Mouse (Mus musculus) hematopoietic stem cell, adult 5-6 weeks (primary cell): ENCODE results near the gene Cdk5r2. TPM values are rescaled to one million over a fixed set of nuclear protein-coding genes. Genes with fewer than 3 reads are reported as not detected.
"Not testable (repeated sequence)": the region's sequence is repeated elsewhere in the genome, so short reads cannot be mapped to it uniquely, and the experiment has no call there.

Experiments used
- ATAC-seq, 2 experiments: fragments of 125-278 bp in 1 of 2; replicated peaks in 1 of 2; 2 replicates each; pipeline ENCODE4 v1.8.0; 2016 to 2017; ENCODE audit warnings: inconsistent platforms in 2 of 2, mild to moderate bottlenecking in 2 of 2, moderate number of reproducible peaks in 2 of 2, low read depth in 1 of 2, moderate TSS enrichment in 1 of 2; ENCODE audit not compliant: low FRiP score in 2 of 2, poor library complexity in 2 of 2, severe bottlenecking in 2 of 2, insufficient read depth in 1 of 2, low TSS enrichment in 1 of 2
- total RNA-seq: library from RNA; stranded (forward); fragments of 172-1452, 232-1000 nt; gene quantifications from 2 replicates; pipeline ENCODE4 v1.2.3, GENCODE M21; 2017

Cdk5r2 gene
- not detected in 2 replicates for total RNA-seq

- peak; percentile 85 to 92 for ATAC-seq
These were observed at the start of gene Cdk5r2 for GRCm38 (mm10) chr1:74854306-74855056. Gene Cdk5r2 (plus strand): TSS chr1:74854934.

DNA sequence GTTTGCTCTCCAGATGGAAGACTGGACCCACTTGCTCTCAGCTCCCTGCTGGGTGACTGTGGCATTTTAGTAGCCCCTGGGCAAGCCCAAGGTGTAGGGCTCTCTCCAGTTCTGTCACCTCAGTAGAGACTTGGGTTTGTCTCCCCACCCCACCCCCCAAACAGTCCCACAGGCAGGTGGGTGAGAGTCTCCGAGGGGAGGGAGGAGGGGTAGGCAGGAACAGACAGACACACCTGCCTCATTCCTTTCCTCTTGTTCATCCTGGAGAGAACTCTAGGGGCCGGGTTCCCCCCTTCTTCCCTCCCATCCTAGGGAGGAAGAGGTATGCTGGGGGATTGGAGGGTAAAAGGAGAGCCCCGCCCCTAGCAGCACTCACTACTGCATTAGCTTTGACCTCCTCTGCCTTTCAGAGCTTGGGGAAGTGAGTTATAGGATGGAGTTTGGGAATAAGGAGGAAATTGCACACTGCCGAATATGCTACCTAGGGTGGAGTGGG is 49.3 kb upstream of the Cdk5r2 start:
- ATAC-seq = no peak

- ATAC-seq = no peak
These were observed 48.9 kb upstream of the Cdk5r2 start for GRCm38 (mm10) chr1:74805843-74806242.

DNA sequence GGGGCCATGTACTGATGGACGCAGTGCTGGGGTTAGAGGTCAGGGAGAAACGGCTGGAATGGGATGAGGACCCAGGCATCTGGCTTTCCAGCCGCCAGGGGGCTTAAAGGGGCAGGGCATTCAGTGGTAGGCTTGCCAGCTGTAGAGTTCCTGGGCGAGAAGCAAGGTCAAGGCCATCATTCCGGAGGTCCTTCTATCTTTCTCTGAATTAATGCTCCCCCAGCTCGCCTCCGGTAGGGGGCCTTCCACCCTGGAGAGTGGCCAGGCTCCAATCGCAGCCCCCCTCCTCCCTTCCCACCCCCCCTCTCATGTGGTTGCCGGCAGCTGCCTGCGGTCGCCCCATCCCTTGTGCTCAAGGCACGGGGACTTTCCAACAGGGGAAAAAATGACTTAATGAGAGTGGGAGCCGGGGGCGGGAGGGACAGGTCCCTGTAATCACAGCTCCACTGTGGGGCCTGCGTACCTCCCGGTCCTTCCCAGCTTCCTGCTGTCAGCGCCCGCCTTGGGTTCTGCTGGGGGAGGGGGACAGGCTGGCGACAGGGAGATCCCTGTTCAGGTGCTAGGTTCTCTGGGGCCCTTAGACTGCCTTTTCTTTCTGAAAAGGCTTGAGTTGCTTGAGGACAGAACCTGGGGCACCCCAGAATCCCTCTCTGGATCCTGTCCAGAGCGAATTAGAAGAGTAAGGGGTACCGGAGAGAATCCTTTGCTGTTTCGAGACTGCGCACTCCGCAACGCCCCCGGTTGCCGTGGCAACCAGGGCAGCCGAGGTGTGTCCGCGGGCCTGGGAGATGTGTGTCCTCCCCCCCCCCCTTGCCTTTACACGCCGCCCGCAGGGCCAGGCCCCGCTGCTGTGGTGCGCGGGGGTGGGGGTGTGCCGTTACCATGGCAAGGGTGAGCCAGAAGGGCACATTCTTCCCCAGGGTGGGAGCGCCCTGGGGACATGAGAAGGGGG is 48.1 kb upstream of the Cdk5r2 start:
- peak in 1 of 2 experiments; percentile 45; a peak in 2 of 4 replicates for ATAC-seq

DNA sequence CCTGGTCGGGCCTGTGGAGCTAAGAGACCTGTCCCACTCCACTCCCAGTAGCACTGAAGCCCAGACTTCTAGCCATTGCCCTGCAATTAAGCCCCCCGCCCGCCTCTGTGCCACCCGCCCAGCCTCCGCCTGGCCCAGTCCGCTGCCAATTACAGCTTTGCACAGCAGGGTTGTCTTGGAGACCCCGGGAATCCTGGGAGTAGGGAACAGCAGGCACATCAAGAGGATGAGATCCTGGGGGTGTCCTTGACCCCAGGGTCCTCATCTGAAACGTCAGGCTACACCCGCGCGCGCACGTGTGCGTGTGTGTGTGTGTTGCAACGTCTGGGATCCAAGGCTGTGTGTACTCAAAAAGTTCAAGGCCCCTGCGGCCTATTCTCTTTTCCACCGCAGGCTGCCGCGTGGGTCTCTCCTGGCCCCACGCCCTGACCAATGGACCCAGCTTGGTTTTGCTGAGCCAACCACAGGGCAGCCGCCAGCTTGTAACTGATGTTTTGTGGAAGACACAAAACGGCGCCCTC is 47.1 kb upstream of the Cdk5r2 start:
- ATAC-seq = no peak

- peak; percentile 70 to 72 for ATAC-seq
These were observed 46.7 kb upstream of the Cdk5r2 start for GRCm38 (mm10) chr1:74808078-74808477.

DNA sequence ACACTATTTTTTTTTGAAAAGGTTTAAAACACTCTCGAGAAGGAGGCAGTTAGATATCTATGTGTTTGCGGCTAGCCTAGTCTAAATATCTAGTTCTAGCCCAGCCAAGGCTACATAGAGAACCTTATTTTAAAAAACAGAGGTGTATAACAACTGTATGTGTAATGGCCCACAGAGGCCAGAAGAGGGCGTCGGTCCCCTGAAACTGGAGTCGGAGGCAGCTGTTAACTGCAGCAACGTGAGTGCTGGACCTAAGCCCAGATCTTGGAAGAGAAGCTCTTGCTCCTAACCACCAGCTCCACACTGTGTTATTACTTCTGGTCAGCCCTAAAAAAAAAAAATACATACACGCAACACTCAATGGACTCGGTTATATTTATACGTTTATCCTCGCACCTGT is 45.7 kb upstream of the Cdk5r2 start:
- ATAC-seq = no peak

- no peak for ATAC-seq
These were observed 39.6 kb upstream of the Cdk5r2 start for GRCm38 (mm10) chr1:74814931-74815647.

GRCm38 (mm10) chr1:74815965-74816364 is 38.8 kb upstream of the Cdk5r2 start:
- ATAC-seq = not testable (repeated sequence)

DNA sequence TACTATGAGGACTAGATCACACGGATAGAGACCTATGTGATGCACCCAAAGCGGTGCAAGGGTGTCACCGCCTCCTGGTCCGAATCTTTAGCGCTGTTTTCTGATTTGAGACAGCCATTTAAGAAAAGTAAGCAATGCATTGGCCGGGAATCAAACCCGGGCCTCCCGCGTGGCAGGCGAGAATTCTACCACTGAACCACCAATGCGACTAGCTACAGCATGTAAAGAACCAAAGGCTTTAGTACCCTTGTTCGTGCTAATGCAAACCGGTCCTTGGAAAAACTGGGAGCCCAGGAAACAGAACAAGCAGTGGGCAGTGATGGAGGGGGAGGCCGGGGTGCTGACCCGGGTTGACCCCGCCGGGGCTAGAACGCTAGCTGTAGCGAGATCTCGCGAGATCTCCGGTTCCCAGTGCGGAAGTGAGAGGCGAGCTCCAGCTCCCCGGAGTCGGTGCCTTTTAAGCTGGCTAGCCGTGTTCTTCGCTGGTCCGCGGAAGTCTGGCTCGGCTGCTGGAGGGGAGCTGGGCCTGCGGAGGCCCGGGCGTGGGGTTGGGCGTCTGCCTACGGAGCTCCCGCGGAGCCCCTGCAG is 38.0 kb upstream of the Cdk5r2 start:
- ATAC-seq = peak; percentile 97

DNA sequence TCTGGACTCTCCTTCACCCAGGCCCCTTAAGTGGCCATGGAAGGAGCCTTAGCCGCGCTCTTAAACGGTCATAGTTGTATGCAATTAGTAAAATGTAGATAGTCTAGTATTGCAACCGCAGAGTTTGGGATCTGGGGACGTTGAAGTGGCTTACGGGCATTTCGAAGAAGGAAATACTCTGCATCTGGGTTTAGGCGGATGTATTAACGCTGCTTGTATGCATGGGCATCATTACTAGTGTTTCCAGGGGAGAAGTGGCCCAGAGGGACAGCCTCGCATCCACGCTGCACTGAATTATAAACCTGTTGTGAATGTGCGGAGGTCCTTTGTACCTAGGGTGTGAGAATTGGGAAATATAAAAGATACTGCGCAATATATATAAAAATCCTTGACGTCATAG is 37.5 kb upstream of the Cdk5r2 start:
- peak; percentile 33 to 54; a peak in 2 of 4 replicates for ATAC-seq

- ATAC-seq = no peak
These were observed 36.2 kb upstream of the Cdk5r2 start for GRCm38 (mm10) chr1:74818509-74818908.

DNA sequence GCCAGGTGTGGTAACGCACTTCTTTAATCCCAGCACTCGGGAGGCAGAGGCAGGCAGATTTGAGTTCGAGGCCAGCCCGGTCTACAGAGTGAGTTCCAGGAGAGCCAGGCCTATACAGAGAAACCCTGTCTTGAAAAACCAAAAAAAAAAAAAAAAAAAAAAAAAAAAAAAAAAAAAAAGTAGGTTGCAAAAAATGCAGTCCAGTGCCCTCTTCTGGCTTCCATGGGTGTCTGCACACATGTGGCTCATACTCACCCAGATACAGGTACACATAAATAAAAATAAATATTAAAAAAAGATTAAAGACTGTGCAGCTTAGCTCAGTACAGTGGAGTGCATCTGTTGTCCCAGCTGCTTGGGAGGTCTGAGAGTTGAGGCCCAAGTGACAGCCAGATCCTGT is 31.1 kb upstream of the Cdk5r2 start:
- ATAC-seq = not testable (repeated sequence)

GRCm38 (mm10) chr1:74824518-74825302 is 30.0 kb upstream of the Cdk5r2 start:
- ATAC-seq = no peak

DNA sequence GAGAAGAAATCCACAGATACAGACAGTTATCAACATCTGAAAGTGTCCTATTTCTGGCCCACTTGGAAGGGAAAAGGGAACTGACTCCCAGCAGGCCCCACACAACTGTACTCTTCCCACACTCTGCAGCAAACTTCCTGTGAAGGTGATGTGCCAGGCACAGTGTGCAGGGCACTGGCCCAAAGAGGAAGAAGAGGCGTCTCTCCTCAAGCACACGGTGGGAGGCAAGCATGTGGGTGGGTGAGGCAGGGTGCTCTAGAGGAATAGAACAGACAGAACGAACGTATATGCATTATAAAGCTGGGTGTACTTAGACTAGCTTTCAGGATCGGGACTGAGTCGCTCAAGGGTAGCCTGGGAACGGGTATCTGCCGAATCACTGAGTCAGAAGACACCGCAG is 24.7 kb upstream of the Cdk5r2 start:
- peak; percentile 48 to 56; a peak in 2 of 4 replicates for ATAC-seq

DNA sequence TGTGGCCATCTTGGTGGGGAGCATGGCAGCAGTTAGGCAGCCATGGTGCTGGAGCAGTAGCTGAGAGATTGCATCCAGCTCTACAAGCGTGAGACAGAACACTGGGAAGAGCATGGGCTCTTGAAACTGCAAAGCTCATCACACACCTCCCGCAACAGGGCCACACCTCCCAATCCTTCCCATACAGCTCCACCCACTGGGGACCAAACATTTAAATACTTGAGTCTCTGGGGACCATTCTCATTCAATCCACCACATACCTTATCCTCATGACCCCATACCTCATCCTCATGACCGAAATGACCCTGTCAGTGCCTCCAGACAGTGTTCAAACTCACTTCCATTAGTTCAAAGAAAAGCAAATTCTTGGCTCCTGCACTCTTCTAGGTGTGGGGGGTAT is 21.5 kb upstream of the Cdk5r2 start:
- no peak for ATAC-seq
